Mouse (Mus musculus) midbrain, embryonic 13.5 days (tissue): ENCODE measurements around the gene Kansl1l. TPM values are rescaled to one million over a fixed set of nuclear protein-coding genes. Genes with fewer than 3 reads are reported as not detected.

Experiments
- ATAC-seq: fragments of 200-750 bp; cut with Nextera tagmentation; 2 replicates; pipeline ENCODE4 v1.8.0; 2017; ENCODE audit warnings: mild to moderate bottlenecking, moderate TSS enrichment, moderate library complexity
- H3K27ac ChIP-seq: fragments of 300-500 bp; sonication (generic); 2 replicates; pipeline ENCODE4 v1.5.1; 2015; ENCODE audit warnings: inconsistent platforms, mild to moderate bottlenecking, moderate library complexity
- H3K27me3 ChIP-seq: fragments of 300-500 bp; sonication (generic); 2 replicates; pipeline ENCODE4 v1.6.1; 2015; ENCODE audit warnings: mild to moderate bottlenecking, inconsistent platforms
- H3K36me3 ChIP-seq: fragments of 300-500 bp; sonication (generic); 2 replicates; pipeline ENCODE4 v1.6.1; 2015; ENCODE audit warnings: mild to moderate bottlenecking, inconsistent platforms
- H3K4me1 ChIP-seq: fragments of 300-500 bp; sonication (generic); replicated peaks from 2 replicates; pipeline ENCODE4 v1.6.1; 2015; ENCODE audit warnings: inconsistent platforms
- H3K4me2 ChIP-seq: fragments of 300-500 bp; sonication (generic); replicated peaks from 2 replicates; pipeline ENCODE4 v1.6.1; 2015; ENCODE audit warnings: moderate library complexity, mild to moderate bottlenecking, inconsistent platforms
- H3K4me3 ChIP-seq: fragments of 300-500 bp; sonication (generic); replicated peaks from 2 replicates; pipeline ENCODE4 v1.5.1; 2015; ENCODE audit warnings: mild to moderate bottlenecking, inconsistent platforms
- H3K9ac ChIP-seq: fragments of 300-500 bp; sonication (generic); replicated peaks from 2 replicates; pipeline ENCODE4 v1.6.1; 2015; ENCODE audit warnings: mild to moderate bottlenecking, inconsistent platforms
- H3K9me3 ChIP-seq: fragments of 300-500 bp; sonication (generic); 2 replicates; pipeline ENCODE4 v1.6.1; 2016; ENCODE audit warnings: mild to moderate bottlenecking, inconsistent platforms
- WGBS: fragments of 180-500 bp; shearing (Covaris S2); methylation state at CpG from one replicate; pipeline ENCODE4 v1.1.7; 2015; 5-methylcytosine and 5-hydroxymethylcytosine counted together
- polyA plus RNA-seq: library from polyadenylated mRNA; unstranded; fragments of >200 nt; fragmentation: Nextera tagmentation; extraction: Ambion mirVana; gene quantifications from 2 replicates; pipeline ENCODE4 v1.2.1, GENCODE M21; 2015

Kansl1l gene
- 14.2 and 14.7 TPM in 2 replicates for polyA plus RNA-seq

DNA sequence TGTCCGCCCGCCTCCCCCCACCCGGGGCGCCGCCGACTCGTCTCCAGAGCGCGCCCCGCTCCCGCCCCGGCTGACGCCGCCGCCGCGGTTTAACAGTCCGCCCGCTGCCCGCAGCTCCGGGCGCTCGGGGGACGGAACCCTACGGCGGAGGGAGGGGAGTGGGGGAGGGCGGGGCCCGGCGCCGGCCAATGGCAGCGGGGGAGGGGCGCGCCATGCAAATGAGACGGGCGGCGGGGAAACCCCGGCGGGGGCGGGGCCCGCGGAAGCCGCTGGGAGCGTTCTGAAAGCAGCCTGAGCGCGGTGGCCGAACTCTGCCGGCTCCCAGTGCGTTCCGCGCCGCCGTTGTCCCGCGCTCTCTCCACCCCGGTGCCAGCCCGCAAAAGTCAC lies at the start of gene Kansl1l:
Kansl1l (minus strand) TSS at position 110 of the 387 bp plus-strand sequence.
- Histone ChIP-seq H3K4me2 (peak within 1 kb of the TSS; percentile 80), H3K9me3 (no peaks in the 10 kb centered on the region), H3K4me1 (peaks cover 29% of the 10 kb centered on the region), H3K27ac (peak within 1 kb of the TSS; percentile 99), H3K36me3 (no peaks in the 10 kb centered on the region), H3K27me3 (peaks cover 6% of the 10 kb centered on the region), H3K9ac (peak within 1 kb of the TSS; percentile 90), H3K4me3 (peak within 1 kb of the TSS; percentile 77)
- ATAC-seq: peak; percentile 89
- WGBS: 1% methylated on average over 39 of the region's 56 CpGs

DNA sequence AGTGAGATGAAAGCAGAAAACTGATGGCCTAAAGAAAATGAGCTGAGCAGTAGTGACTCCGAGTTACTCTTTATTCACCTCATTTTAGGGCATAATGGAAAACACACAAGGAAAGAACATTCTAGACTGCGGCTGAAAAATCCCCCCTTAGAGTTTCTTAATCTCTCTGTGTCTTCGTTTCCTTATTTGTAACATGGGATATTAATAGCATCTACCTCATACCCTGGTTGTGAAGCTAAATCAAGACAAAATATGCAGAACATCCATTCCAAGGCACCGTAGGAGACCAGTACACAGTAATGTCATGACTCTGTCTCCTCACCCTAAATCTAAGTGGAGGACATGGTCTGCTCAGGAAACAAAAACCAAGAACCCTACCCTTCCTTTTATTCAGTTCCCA lies 48.3 kb upstream of the Kansl1l start:
- 90% methylated on average over 4 of the region's 4 CpGs for WGBS
- Histone ChIP-seq H3K9ac (no peak overlapping the region), H3K27me3 (peaks cover 2% of the 10 kb centered on the region; the same call in 1 of the 2 replicates), H3K9me3 (no peaks in the 10 kb centered on the region), H3K36me3 (no peaks in the 10 kb centered on the region), H3K4me1 (peaks cover 13% of the 10 kb centered on the region), H3K27ac (no peak overlapping the region), H3K4me3 (no peak overlapping the region), H3K4me2 (no peak overlapping the region)
- no peak for ATAC-seq

- Histone ChIP-seq H3K4me3 (peak overlapping the region; percentile 81), H3K9ac (no peak overlapping the region), H3K36me3 (no peaks in the 10 kb centered on the region), H3K27me3 (peaks cover 2% of the 10 kb centered on the region; the same call in 1 of the 2 replicates), H3K4me1 (peaks cover 13% of the 10 kb centered on the region), H3K9me3 (no peaks in the 10 kb centered on the region), H3K27ac (no peak overlapping the region), H3K4me2 (peak overlapping the region; percentile 89; the same call in 1 of the 2 replicates)
- 21% methylated on average over 9 of the region's 9 CpGs for WGBS
- ATAC-seq: no peak
Observed at GRCm38 (mm10) chr1:66863741-66864495, 46.6 kb upstream of the Kansl1l start.

GRCm38 (mm10) chr1:66862712-66863511 lies 45.5 kb upstream of the Kansl1l start, which contains the start of gene Acadl:
Acadl (minus strand) TSS chr1:66863277.
- peaks cover 2% of the 10 kb centered on the region; the same call in 1 of the 2 replicates for H3K27me3 ChIP-seq
- under 1% methylated on average over 75 of the region's 85 CpGs for WGBS
- H3K9me3 ChIP-seq: no peaks in the 10 kb centered on the region
- peaks cover 13% of the 10 kb centered on the region for H3K4me1 ChIP-seq
- ATAC-seq: peak; percentile 91
- peak within 1 kb of the TSS; percentile 84 for H3K9ac ChIP-seq
- peak within 1 kb of the TSS; percentile 89 for H3K4me2 ChIP-seq
- peak within 1 kb of the TSS; percentile 56; the same call in 1 of the 2 replicates for H3K27ac ChIP-seq
- no peaks in the 10 kb centered on the region for H3K36me3 ChIP-seq
- H3K4me3 ChIP-seq: peak within 1 kb of the TSS; percentile 81

DNA sequence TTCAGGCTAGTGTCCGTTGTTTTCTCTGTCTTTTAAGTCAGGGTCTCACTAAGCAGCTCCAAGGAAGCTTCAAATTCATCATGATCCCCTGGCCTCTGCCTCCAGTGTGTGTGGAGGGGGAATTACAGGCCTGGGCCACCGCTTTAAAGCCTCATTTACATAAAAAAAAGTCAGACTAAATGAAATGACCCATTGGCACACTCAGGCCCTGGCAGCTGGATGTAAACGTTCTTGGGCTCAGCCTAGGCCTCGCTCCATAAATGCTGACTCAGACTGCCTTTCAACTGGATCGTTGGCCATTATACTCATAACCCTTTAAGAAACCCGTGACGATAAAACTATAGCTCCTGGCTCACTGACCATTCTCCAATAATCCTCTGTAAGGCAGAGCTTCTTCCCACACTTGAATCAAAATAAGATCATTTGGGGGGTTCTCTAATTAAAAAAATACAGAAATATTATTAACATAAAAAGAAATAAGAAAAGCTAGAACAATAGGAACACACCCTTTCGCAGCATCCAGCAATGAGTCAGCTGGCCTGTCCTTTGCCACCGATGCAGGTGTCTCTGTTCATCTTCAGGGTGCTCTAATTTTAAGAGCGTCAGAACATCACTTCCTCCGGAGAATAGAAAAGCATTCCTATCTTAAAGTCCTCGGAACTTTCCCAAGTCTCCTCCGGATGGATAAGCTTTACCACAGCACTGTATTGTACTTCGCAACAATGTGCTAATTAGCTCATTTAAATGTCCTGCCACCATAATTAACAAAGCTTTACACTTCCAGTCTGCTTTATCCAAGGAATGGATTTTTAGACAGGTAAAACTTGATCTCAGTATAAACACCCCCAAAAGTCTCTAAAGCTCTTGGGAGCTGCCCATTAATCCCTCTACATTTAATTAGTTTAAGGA lies 44.7 kb upstream of the Kansl1l start:
- peaks cover under 1% of the 10 kb centered on the region for H3K36me3 ChIP-seq
- H3K4me1 ChIP-seq: peaks cover 13% of the 10 kb centered on the region
- H3K4me3 ChIP-seq: peak overlapping the region; percentile 81
- H3K9ac ChIP-seq: peak overlapping the region; percentile 84; the same call in 1 of the 2 replicates
- H3K27me3 ChIP-seq: peaks cover 2% of the 10 kb centered on the region; the same call in 1 of the 2 replicates
- no peak overlapping the region for H3K27ac ChIP-seq
- 10% methylated on average over 14 of the region's 14 CpGs for WGBS
- H3K9me3 ChIP-seq: no peaks in the 10 kb centered on the region
- peak overlapping the region; percentile 89 for H3K4me2 ChIP-seq
- ATAC-seq: peak; percentile 34

DNA sequence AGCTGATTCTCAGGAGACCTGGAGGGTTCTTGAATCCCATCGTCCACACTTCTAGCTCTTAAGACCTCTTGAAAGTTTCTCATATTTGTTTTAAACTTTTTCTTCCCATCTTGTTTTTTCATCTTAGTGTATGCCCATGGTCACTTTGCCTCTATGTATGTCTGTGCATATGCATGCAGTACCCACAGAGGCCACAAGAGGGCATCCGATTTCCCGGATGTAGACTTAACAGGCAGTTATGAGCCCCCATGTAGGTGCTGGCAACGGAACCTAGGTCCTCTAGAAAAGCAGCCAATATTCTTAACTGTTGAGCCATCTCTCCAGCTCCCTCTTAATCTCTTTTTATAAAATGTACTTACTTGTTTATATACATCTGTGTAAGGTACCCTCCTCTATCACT lies 30.1 kb upstream of the Kansl1l start:
- Histone ChIP-seq H3K4me2 (no peak overlapping the region), H3K36me3 (peaks cover 13% of the 10 kb centered on the region), H3K27ac (no peak overlapping the region), H3K9me3 (no peaks in the 10 kb centered on the region; the same call in 1 of the 2 replicates), H3K9ac (no peak overlapping the region), H3K4me3 (no peak overlapping the region), H3K4me1 (no peaks in the 10 kb centered on the region), H3K27me3 (no peaks in the 10 kb centered on the region)
- 87% methylated on average over 4 of the region's 4 CpGs for WGBS
- ATAC-seq: no peak

DNA sequence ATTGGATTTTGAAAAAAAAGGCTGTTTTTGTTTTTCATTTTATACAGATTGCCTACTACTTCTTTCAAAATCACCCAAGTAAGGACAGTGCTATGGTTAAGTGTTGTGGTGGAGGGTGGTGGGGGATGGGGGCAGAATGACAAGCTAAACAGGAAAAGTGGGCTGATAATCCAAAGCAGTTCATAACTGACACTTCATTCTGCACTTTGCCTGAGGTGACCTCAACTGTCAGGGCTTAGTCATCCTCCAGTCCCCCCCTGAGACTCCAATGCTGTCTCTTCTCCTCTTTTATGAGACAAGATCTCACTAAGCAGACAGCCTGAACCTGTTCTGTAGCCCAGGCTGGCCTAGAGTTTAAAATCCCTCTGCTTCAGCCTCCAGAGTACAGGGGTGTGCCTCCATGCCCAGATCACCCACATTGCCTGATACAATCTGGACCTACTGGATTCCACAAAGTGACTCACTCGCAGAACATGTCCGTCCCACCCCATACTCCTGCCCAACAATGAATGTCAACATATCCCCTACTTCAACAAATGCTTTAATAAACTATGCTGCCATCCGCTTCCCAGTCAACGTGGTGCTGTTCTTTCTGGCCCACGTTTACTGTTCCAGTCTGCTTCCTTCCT lies 28.4 kb upstream of the Kansl1l start:
- Histone ChIP-seq H3K4me1 (no peaks in the 10 kb centered on the region), H3K9ac (no peak overlapping the region), H3K9me3 (no peaks in the 10 kb centered on the region; the same call in 1 of the 2 replicates), H3K4me3 (no peak overlapping the region), H3K27me3 (no peaks in the 10 kb centered on the region), H3K4me2 (no peak overlapping the region), H3K36me3 (peaks cover 16% of the 10 kb centered on the region), H3K27ac (no peak overlapping the region)
- WGBS: 88% methylated on average over 5 of the region's 5 CpGs
- no peak for ATAC-seq

DNA sequence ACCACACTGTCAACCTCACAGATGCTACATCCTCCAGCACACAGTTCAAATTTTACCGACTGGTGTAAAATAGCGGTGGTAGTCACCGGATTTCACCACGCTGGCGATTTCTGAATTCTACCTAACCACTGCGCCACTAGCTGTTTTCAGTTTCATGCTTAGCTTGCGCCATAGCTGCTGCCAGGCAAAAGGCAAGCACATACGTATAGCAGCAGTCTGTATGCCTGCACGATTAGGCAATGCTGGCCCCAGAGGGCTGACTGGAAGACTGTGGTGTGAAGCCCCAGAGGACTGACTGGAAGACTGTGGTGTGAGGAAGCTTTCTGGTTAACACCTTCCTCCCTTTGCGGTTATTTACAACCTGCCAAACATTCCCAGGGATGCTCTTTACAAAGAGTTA lies 24.6 kb upstream of the Kansl1l start:
- no peak for ATAC-seq
- Histone ChIP-seq H3K36me3 (peaks cover 7% of the 10 kb centered on the region; the same call in 1 of the 2 replicates), H3K27me3 (no peaks in the 10 kb centered on the region), H3K9ac (no peak overlapping the region), H3K4me3 (no peak overlapping the region), H3K27ac (no peak overlapping the region), H3K4me2 (no peak overlapping the region), H3K9me3 (no peaks in the 10 kb centered on the region), H3K4me1 (no peaks in the 10 kb centered on the region)
- WGBS: 76% methylated on average over 10 of the region's 10 CpGs

DNA sequence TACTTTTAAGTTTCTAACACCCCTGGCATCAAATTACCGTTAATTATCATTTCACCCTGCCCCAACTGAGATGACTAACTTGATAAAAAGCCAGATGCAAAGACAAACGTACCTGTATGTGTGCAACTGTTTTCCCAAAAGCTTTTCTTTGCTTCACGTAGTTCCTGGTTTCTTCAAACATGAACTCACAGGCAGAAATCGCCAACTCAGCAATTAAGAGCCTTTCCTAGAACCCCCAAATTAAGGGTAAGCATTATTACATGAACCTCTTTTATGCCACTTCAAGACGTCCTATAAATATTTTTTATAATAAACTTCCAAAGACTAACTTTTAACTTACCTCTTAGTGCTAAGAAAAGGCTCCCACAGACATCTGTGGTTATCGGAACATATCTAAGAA lies 24.1 kb upstream of the Kansl1l start:
- WGBS: 87% methylated on average over 6 of the region's 6 CpGs
- peaks cover 7% of the 10 kb centered on the region; the same call in 1 of the 2 replicates for H3K36me3 ChIP-seq
- H3K9me3 ChIP-seq: no peaks in the 10 kb centered on the region
- H3K4me3 ChIP-seq: no peak overlapping the region
- no peaks in the 10 kb centered on the region for H3K4me1 ChIP-seq
- H3K4me2 ChIP-seq: no peak overlapping the region
- ATAC-seq: no peak
- H3K27me3 ChIP-seq: no peaks in the 10 kb centered on the region
- no peak overlapping the region for H3K27ac ChIP-seq
- H3K9ac ChIP-seq: no peak overlapping the region

DNA sequence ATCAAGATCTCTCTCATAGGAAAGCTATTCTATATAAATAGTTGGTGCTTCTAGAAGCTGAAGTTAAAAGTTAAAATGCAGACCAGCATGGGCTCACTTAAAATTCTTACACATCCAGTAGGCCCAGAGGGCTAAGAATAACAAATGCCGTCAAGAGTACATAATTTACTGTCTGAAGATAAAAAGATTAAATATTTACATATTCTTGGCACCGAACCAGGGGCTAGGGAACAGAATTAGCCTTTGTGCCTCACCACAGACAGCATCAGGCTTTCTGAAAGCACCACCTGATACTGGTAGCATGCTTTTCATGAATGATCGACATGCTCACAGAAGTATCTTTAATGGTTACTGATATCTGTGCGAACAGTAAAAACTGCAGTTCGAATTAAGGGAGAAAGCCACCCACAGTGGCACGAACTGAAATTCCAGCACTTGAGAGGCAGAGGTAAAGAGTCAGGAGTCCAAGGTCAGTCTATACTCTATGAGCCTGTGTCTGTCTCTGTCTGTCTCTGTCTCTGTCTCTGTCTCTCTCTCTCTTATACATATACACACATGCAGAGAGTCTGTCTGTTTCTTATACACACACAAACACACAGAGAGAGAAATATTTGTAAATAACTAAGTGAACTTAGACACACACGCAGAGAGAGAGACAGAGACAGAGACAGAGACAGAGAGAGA lies 22.5 kb upstream of the Kansl1l start:
- H3K4me2 ChIP-seq: no peak overlapping the region

More for the DNA sequence above, 22.5 kb upstream of the Kansl1l start:
- Histone ChIP-seq H3K36me3 (peaks cover 3% of the 10 kb centered on the region; the same call in 1 of the 2 replicates), H3K4me3 (no peak overlapping the region), H3K27me3 (no peaks in the 10 kb centered on the region), H3K27ac (no peak overlapping the region), H3K4me1 (no peaks in the 10 kb centered on the region), H3K9ac (no peak overlapping the region), H3K9me3 (no peaks in the 10 kb centered on the region)
- WGBS: 83% methylated on average over 7 of the region's 7 CpGs
- ATAC-seq: no peak
